Mouse (Mus musculus) myocyte (in vitro differentiated cells): Measurements from ENCODE around the gene Timp2. TPM values are rescaled to one million over a fixed set of nuclear protein-coding genes. Genes with fewer than 3 reads are reported as not detected.

Experiments
- H3K27me3 ChIP-seq: one replicate; pipeline ENCODE4 v1.6.1; 2011; ENCODE audit not compliant: control insufficient read depth, insufficient read depth, insufficient read length
- H3K36me3 ChIP-seq: one replicate; pipeline ENCODE4 v1.6.1; 2011; ENCODE audit not compliant: control insufficient read depth, insufficient read depth
- H3K4me2 ChIP-seq: one replicate; pipeline ENCODE4 v1.6.1; 2011; ENCODE audit warnings: low read depth, control low read depth
- H3K4me3 ChIP-seq: one replicate; pipeline ENCODE4 v1.5.1; 2011; ENCODE audit warnings: mild to moderate bottlenecking, control low read depth, moderate library complexity
- H3K79me2 ChIP-seq: one replicate; pipeline ENCODE4 v1.6.1; 2011; ENCODE audit not compliant: control insufficient read depth, insufficient read depth
- H3ac ChIP-seq: one replicate; pipeline ENCODE4 v1.6.1; 2011; ENCODE audit not compliant: control insufficient read depth, insufficient read length
- CEBPB ChIP-seq: IDR thresholded peaks from 2 replicates; pipeline ENCODE4 v1.6.1; 2011; ENCODE audit warnings: mild to moderate bottlenecking, moderate library complexity; ENCODE audit not compliant: poor library complexity, insufficient read depth, severe bottlenecking
- E2F4 ChIP-seq: IDR thresholded peaks from one replicate; pipeline ENCODE4 v1.6.1; 2011; ENCODE audit warnings: mild to moderate bottlenecking, control low read depth, moderate library complexity; ENCODE audit not compliant: insufficient read depth
- MAX ChIP-seq: IDR thresholded peaks from one replicate; pipeline ENCODE4 v1.6.1; 2011; ENCODE audit warnings: low read depth, mild to moderate bottlenecking, control low read depth
- MYOD1 ChIP-seq, 3 experiments: IDR thresholded peaks; one replicate each; pipeline ENCODE4 v1.6.1; 2011; ENCODE audit warnings: control low read depth in 2 of 3, low read depth in 2 of 3, mild to moderate bottlenecking in 2 of 3, moderate library complexity in 1 of 3; ENCODE audit not compliant: insufficient read length in 2 of 3, control insufficient read depth in 1 of 3
- MYOG ChIP-seq, 3 experiments: IDR thresholded peaks; one replicate each; pipeline ENCODE4 v1.6.1; 2011; ENCODE audit warnings: control low read depth in 2 of 3, low read depth in 2 of 3, mild to moderate bottlenecking in 2 of 3; ENCODE audit not compliant: insufficient read length in 2 of 3, control insufficient read depth in 1 of 3, insufficient read depth in 1 of 3
- POLR2A ChIP-seq: IDR thresholded peaks from one replicate; pipeline ENCODE4 v1.6.1; 2011; ENCODE audit warnings: low read depth, mild to moderate bottlenecking, control low read depth, moderate library complexity; ENCODE audit not compliant: insufficient read length
- POLR2AphosphoS2 ChIP-seq: IDR thresholded peaks from one replicate; pipeline ENCODE4 v1.6.1; 2011; ENCODE audit warnings: low read depth, control low read depth; ENCODE audit not compliant: insufficient read length
- REST ChIP-seq: IDR thresholded peaks from one replicate; pipeline ENCODE4 v1.6.1; 2011; ENCODE audit warnings: mild to moderate bottlenecking, control low read depth, moderate library complexity; ENCODE audit not compliant: insufficient read depth, insufficient read length
- SRF ChIP-seq: IDR thresholded peaks from one replicate; pipeline ENCODE4 v1.6.1; 2011; ENCODE audit warnings: low read depth; ENCODE audit not compliant: control insufficient read depth, insufficient read length
- TCF12 ChIP-seq: IDR thresholded peaks from one replicate; pipeline ENCODE4 v1.6.1; 2011; ENCODE audit warnings: mild to moderate bottlenecking, control low read depth; ENCODE audit not compliant: poor library complexity, insufficient read depth, severe bottlenecking
- TCF3 ChIP-seq: IDR thresholded peaks from one replicate; pipeline ENCODE4 v1.6.1; 2011; ENCODE audit warnings: low read depth, control low read depth; ENCODE audit not compliant: insufficient read length
- USF1 ChIP-seq: IDR thresholded peaks from one replicate; pipeline ENCODE4 v1.6.1; 2011; ENCODE audit warnings: low read depth, mild to moderate bottlenecking, control low read depth, moderate library complexity
- polyA plus RNA-seq: library from polyadenylated mRNA; unstranded; fragments of >200 nt; fragmentation: generic; extraction: Trizol; gene quantifications from one replicate; pipeline ENCODE4 v1.2.1, GENCODE M21; 2012; ENCODE audit warnings: missing spikeins

The Timp2 gene
- polyA plus RNA-seq, 1 experiment = 321 TPM

DNA sequence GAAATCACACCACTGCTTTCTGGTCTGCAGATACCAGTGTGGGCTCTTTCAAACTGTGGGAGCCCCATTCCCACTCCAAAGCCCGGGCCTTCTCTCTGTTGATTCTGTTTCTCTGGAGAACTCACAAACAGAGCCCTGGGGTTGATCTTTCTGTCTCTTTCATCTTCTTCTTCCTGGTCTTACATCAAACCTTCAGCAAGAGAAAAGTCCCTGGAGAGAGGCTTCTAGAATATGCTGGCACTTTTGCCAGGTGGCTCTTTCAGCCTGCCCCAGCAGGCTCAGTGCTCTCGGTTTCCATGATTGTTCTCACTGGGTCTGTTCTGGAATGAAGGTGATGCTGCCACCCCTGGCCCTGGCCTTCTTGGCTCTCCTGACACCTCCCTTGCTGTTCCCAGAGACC is 11.9 kb downstream of the Timp2 start:
- Histone ChIP-seq H3K4me3 (no peak overlapping the region), H3K36me3 (no peaks in the 10 kb centered on the region), H3K4me2 (no peak overlapping the region), H3K27me3 (no peaks in the 10 kb centered on the region), H3ac (no peak overlapping the region), H3K79me2 (peaks cover 99% of the 10 kb centered on the region)
- TF ChIP-seq REST (no peak), CEBPB (no peak), MYOG (IDR thresholded peaks at IDR 0.05; ENCODE audit: control insufficient read depth in 1 of 3, insufficient read depth in 1 of 3, insufficient read length in 2 of 3, low read depth in 2 of 3) (no peak), MYOD1 (IDR thresholded peaks at IDR 0.05; ENCODE audit: control insufficient read depth in 1 of 3, insufficient read length in 2 of 3, low read depth in 2 of 3) (no peak), TCF12 (no peak), POLR2A (no peak), POLR2AphosphoS2 (no peak), MAX (no peak), TCF3 (no peak), USF1 (no peak), SRF (no peak), E2F4 (no peak)

DNA sequence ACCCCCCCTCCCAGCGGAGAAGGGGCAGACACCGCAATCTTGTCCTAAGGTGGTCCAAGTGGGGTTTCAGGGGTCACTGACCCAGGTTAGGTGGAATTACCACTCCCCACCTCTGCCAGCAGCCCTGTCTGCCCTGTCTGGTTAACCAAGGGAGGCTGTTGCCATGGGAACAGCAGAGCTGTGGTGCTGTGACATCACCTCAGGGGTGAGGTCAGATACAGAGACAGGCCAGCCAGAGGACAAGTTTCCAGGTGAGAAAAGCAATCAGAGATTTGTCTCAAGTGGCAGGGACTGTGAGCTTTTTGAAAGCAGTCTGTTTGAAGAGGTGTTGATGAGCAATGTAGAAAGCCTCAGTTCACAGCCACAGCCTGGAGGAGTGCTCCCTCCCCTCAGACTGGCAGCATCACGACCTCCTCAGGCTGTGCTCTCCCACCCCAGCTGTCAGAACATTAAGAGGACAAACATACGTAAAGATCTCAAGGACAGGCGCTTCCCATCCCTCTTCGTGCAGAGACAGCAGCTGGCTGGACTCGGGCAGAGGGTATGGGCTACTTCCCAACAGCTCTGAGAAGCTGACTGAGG is 13.0 kb downstream of the Timp2 start, which contains the start of gene Cep295nl:
TSS of gene Cep295nl (minus strand) at position 101 of the 582 bp plus-strand sequence.
- peaks cover 96% of the 10 kb centered on the region for H3K79me2 ChIP-seq
- H3K4me3 ChIP-seq = no peak within 1 kb of the TSS
- H3K36me3 ChIP-seq = no peaks in the 10 kb centered on the region
- no peaks in the 10 kb centered on the region for H3K27me3 ChIP-seq
- H3K4me2 ChIP-seq = no peak within 1 kb of the TSS
- no peak within 1 kb of the TSS for H3ac ChIP-seq
- TF ChIP-seq MAX = no peak
- no peak for TF ChIP-seq TCF3
- TF ChIP-seq REST = no peak
- no peak for TF ChIP-seq MYOD1 (IDR thresholded peaks at IDR 0.05; ENCODE audit: control insufficient read depth in 1 of 3, insufficient read length in 2 of 3, low read depth in 2 of 3)
- TF ChIP-seq SRF = no peak
- TF ChIP-seq CEBPB = no peak
- no peak for TF ChIP-seq MYOG (IDR thresholded peaks at IDR 0.05; ENCODE audit: control insufficient read depth in 1 of 3, insufficient read depth in 1 of 3, insufficient read length in 2 of 3, low read depth in 2 of 3)
- no peak for TF ChIP-seq USF1
- no peak for TF ChIP-seq TCF12
- TF ChIP-seq E2F4 = no peak
- no peak for TF ChIP-seq POLR2A
- TF ChIP-seq POLR2AphosphoS2 = no peak

DNA sequence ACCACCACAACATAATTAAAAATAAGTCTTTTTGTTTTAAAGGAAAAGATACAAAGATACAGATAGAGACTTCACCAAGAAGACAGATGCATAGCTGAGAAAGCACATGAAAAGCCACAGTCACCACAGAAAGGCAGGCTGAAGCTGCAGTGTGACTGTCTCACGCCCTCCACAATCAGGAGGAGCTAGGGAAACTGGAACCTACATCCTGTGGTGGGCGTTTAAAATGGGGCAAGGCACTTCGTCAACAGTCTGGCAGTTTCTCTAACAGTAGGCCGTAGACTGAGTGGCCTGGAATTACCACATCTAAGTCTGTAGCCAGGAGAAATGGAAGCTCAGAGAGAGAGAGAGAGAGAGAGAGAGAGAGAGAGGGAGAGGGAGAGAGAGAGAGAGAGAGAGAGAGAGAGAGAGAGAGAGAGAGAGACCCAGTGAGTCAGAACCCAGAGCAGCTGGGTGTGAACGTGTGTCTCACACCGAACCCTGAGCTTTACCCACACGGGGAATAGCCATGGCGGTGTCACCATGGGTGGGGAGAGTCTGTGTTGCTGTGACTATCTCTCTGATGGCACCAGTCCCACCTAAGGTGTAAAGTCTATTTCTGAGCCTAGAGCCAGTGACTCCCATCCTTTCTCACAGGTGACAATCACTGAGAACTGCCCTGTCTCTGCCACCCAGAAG is 17.9 kb downstream of the Timp2 start:
- peaks cover 85% of the 10 kb centered on the region for H3K79me2 ChIP-seq
- H3K4me3 ChIP-seq = no peak overlapping the region
- H3K36me3 ChIP-seq = peaks cover 3% of the 10 kb centered on the region
- TF ChIP-seq TCF12 (peak; percentile 17), MYOD1 (IDR thresholded peaks at IDR 0.05; ENCODE audit: control insufficient read depth in 1 of 3, insufficient read length in 2 of 3, low read depth in 2 of 3) (peak in 1 of 3 experiments; percentile 41), MYOG (IDR thresholded peaks at IDR 0.05; ENCODE audit: control insufficient read depth in 1 of 3, insufficient read depth in 1 of 3, insufficient read length in 2 of 3, low read depth in 2 of 3) (peak in 2 of 3 experiments; percentile 40 to 54), TCF3 (no peak)
- H3K27me3 ChIP-seq = no peaks in the 10 kb centered on the region
- H3ac ChIP-seq = no peak overlapping the region
- H3K4me2 ChIP-seq = peak overlapping the region; percentile 74

DNA sequence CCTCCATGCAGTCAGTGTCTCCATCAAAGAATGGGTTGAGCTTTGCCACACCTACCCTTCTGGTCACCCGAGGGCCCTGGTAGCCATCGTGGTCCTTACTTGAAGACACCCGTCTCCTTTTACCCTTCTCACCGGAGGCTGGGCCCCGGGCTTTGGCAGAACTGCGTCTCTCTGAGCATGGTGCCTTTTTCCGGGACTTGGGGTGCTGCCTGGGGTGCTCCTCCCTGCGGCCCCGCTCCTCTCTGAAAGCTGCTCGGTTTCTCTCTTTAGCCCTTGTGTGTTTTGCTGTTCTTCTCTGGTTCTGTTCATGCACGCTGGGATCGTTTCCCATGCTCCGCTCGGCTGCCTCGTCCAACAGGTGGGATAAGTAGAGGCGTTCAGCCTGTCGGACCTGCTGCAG is 22.1 kb downstream of the Timp2 start:
- no peak for TF ChIP-seq MYOG (IDR thresholded peaks at IDR 0.05; ENCODE audit: control insufficient read depth in 1 of 3, insufficient read depth in 1 of 3, insufficient read length in 2 of 3, low read depth in 2 of 3)
- no peak for TF ChIP-seq SRF
- no peak for TF ChIP-seq USF1
- TF ChIP-seq E2F4 = no peak
- Histone ChIP-seq H3ac (no peak overlapping the region), H3K36me3 (peaks cover 13% of the 10 kb centered on the region), H3K4me2 (no peak overlapping the region), H3K79me2 (peaks cover 65% of the 10 kb centered on the region), H3K27me3 (no peaks in the 10 kb centered on the region), H3K4me3 (no peak overlapping the region)

DNA sequence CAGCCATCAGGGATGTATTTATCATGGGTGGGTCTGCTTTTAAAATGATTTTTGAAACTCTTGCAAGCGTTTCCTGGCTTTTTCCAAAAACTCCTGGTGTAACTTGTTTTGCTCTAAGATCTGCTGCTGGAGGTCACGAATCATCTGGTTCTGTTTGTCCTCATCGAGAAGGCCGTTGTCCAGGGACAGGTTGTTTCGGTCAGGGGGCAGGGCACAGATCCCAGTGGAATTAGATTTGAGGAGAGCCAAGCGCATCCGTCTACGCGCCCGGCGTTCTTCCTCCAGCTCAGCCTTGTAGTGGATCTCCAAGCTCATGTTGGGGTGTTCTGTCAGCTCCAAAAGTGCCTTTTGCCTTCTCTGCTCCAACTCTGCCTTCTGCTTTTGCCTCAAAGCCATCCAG is 23.2 kb downstream of the Timp2 start:
- no peak overlapping the region for H3K4me3 ChIP-seq
- peaks cover 13% of the 10 kb centered on the region for H3K36me3 ChIP-seq
- H3K79me2 ChIP-seq = peaks cover 59% of the 10 kb centered on the region
- TF ChIP-seq CEBPB = no peak
- no peaks in the 10 kb centered on the region for H3K27me3 ChIP-seq
- H3K4me2 ChIP-seq = no peak overlapping the region
- no peak overlapping the region for H3ac ChIP-seq
